Mouse (Mus musculus): ENCODE data around the gene Ltb.
"Not testable (repeated sequence)": the region's sequence is repeated elsewhere in the genome, so short reads cannot be mapped to it uniquely, and the experiment has no call there.

Ltb gene

DNA sequence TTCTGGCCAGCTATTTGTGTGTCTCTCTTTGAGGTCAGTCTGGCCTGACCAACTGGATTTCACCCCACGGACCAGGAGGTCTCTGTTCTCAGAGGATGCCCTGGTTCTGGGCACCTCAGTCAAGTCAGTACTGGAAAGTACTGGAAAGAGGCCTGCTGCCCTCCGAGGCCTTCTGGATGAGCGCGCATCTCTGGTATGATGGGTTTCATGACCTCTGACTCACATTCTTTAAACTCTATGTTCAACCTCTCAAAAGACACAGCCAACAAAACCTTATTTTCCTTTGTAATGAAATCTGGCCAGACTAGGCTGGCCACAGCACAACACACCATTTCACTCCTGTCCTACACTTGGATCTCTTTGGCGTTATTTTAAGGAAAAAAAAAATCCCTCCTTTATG lies 31.2 kb downstream of the Ltb start:
- DNase-seq (ENCODE audit: low read depth, low spot score), result no peak

DNA sequence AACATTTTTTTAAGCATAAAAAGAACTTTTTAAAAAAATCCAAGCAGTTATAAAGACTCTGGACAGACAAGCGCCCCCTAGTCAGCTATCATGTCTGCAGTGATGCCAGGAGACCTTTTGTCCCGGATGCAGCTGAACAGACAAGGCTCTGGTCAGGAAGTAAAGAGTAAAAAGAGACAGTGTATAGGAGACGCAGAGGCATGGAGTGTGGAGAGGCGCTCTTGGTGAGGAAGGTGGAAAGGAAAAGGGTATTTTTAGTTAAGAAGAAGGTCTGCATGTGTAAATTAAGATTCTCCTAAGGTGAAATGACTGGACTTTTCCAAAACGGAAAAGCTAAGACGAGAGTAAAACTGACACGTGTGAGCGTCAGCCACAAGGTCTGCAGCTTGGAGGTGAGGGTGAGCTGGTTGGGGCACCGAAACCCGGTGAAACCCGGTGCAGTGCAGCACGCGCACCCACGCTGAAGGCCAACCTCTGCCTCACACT lies 32.4 kb downstream of the Ltb start:
- DNase-seq (ENCODE audit: low read depth, low spot score), result no peak

DNA sequence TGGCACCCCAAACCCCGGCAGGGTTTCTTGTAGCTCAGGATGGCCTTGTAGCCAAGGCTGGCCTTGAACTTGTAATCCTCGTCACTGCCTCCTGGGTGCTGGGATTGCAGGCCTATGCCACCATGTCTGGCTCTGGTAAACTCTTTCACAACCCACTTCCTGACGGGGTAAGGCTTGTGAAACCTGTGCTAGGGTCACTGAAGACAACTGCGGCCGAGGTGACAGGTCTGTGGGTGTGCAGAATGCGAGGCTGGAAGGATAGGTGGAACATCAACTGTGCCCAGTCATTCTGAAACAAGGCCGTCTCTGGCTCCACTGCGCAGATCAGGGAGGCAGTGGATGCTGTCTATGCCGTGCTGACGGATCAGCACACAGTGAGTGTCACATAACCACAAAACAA lies 36.8 kb downstream of the Ltb start:
- DNase-seq (ENCODE audit: low read depth, low spot score), result no peak

DNA sequence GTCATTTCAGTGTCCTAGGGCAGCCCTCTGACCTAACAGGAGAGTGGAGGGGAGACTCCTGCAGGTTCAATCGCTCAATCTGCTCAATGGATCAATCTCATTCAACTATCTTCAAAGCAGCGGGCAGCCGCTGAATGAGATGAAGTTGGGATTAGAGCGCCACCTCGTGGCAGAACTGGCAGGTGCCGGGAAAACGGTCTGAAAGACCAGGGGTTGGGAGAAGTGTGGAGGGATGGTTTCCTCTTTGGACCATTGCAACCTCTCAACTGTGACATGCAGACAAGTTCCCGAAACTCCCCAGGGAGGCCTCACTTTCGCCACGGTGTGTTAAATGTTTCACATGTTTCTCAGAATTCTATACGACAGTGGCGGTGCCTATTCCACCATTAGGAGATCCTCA lies 37.8 kb downstream of the Ltb start:
- DNase-seq (ENCODE audit: low read depth, low spot score), result peak; percentile 50

DNA sequence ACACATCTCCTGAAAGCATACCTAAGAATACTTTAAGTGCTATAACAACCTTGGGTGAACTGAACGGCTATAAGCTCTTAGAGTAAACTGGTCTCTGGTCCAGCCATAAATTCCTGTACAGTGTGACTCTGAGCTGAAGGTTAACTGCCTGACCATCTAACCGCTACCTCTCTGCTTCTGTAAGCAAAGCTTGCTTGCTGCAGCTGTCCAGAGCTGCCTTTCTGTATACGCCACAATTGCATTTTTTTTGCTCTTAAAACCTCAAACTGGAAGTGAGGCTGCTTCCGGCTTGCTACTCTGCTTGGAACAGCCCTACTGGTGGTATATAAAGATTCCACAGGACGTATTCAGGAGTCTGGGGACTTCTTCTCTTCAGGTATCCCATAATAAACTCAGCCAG lies 38.4 kb downstream of the Ltb start:
- no peak for DNase-seq (ENCODE audit: low read depth, low spot score)

DNA sequence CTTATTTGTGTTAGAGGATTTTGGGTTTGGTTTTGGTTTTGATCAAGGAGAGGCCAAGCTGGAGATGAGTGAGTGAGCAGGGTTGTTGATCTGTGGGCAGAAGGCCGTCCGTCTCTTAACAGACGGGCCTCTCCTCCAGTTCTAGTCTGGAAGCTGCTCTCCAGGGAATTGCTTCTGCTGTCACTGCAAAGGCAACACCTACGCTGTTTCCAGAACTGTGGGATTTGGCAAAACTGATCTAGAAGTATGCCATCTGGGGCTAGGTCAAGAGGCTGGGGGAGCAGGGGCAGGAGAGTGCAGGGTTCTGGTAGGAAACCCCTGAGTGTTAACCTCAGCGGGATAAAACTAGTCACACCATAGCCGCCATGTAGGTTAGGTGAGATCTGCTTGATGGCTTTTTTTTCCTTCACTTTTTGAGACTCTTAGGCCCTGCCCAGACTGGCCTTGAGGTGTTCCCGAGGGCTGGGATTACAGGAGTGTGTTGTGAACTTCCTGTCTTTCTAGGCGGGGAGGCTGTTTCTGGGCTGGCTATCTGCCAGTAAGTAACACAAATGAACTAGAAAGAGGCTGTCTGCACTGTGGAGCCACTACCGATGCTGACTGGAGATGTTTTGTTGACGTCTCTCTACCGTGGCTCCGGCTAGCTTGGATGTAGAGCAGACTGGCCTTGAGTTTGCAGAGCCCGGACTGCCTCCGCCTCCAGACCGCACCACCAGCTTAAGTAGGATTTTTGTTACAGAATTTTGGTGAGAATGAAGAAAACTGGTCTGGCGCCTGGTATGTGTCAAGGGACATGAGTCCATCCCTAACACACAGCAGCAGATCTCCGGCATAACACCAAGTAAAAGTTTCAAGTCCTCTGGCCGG lies 39.1 kb downstream of the Ltb start, which contains the start of gene Atp6v1g2:
Atp6v1g2 (plus strand) TSS at position 547 of the 867 bp plus-strand sequence.
- DNase-seq (ENCODE audit: low read depth, low spot score), result no peak

DNA sequence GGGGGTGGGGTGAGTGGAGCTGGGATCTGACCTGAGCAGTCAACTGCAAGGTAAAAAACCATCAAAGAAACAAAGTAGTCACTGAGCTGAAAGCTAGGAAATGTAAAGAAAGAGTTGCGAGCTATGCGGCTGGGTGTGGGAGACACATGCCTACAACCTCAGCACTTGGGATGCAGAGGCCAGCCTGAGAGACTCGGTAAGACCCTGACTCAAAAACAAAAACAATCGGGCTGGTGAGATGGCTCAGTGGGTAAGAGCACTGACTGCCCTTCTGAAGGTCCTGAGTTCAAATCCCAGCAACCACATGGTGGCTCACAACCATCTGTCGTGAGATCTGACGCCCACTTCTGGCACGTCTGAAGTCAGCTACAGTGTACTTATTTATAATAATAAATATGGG lies 39.9 kb downstream of the Ltb start:
- DNase-seq (ENCODE audit: low read depth, low spot score), result not testable (repeated sequence)

DNA sequence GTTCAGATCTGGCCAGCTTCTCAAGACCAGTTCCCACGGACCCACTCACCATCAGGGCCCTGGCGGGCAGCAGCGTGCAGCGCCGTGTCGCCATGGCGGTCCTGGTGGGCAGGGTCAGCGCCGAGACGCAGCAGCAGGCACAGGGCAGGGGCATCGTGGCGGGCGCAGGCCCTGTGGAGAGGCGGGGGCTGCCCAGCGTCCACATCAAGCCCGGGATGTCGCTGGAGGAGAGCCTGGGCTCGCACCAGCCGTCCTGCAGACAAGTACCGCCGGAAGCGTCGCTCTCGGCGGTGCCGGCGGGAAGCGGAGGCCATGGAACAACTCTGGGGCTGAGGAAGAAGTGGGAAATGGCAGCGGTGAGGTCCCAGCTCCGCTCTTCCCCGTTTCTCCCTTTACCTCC lies 40.7 kb downstream of the Ltb start:
- DNase-seq (ENCODE audit: low read depth, low spot score), result no peak

DNA sequence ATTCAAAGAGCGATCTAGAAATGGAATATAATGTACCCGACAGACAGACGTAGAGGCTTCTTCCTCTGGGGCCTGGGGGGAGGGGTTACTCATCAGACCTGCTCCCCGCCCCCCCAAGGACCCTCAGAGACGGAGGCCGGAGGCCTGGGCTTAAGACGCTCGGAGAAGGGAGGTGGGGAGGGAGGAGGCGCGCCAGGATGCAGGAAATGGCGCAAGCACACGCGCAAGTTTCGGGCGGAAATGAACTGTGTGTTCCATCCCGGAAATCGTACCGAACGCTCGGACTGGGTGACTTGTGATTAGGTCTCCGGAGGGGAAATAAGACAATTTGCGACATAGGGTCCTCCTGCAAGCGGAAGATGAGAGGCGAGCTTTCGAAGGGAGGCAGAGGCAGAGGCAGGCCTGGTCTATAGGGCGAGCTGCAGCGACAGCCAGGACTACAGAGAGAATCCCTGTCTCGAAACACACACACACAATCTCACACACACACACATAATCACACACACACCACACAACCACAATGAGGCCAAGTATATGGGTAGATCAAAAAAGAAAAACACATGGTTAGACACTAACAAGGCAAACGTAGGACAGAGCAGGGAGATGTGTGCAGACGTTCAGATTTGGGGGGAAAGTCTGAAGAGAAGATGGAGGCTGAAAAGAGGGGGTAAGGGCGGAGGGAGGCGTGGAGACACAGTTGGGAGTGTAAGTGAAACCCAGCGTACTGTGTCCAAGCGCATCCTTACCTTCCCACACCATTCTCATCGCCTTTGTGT lies 41.6 kb downstream of the Ltb start, which contains the start of gene Nfkbil1:
Nfkbil1 (minus strand) TSS at position 179 of the 776 bp plus-strand sequence.
- DNase-seq (ENCODE audit: low read depth, low spot score), result peak; percentile 88

DNA sequence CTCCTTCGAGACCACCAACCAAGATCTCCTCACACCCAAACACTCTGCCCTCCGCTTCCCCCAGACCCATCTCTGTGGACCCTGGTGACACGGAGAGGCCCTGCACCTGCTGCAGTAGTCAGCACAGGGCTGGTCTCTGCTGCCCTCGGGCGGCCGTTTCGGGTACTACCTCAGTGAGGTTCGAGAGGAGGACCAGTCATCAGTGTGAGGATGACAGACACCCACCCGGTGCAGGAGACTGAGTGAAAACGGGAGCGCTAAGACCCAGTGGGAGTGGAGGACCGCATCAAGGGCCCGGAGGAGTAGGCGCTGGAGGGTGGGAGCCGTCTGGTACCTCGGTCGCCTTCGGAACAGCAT lies 42.1 kb downstream of the Ltb start:
- peak; percentile 71 for DNase-seq (ENCODE audit: low read depth, low spot score)

DNA sequence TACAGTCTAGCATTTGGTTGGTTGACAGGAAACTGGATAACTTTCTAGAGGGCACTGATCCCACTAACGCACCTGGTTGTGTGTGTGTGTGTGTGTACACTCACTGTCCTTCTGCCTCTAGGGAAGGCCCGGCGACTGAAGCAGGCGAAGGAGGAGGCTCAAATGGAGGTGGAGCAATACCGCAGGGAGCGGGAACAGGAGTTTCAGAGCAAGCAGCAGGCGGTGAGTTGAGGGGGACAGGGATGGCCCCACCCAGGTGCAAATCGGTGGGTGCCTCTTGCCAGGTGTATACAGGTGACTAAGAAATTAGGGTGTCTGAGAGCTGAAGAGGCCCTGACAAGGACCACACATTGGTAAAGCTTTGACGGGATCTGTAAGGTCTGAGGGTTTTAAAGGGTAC lies 42.8 kb downstream of the Ltb start:
- DNase-seq (ENCODE audit: low read depth, low spot score), result no peak

DNA sequence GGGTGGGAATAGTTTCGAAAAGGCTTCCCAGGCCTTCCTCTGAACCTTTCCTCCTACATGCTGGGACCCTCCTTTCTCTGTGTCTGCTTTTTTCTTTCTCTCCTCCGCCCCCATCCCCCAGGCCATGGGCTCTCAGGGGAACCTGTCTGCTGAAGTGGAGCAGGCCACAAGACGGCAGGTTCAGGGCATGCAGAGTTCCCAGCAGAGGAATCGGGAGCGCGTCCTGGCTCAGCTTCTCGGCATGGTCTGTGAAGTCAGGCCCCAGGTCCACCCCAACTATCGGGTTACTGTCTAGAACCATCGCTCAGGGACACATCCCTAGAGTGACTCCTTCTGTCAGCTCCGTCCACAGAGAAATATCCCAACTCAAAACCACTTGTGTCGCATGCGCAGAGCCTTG lies 43.3 kb downstream of the Ltb start:
- no peak for DNase-seq (ENCODE audit: low read depth, low spot score)

DNA sequence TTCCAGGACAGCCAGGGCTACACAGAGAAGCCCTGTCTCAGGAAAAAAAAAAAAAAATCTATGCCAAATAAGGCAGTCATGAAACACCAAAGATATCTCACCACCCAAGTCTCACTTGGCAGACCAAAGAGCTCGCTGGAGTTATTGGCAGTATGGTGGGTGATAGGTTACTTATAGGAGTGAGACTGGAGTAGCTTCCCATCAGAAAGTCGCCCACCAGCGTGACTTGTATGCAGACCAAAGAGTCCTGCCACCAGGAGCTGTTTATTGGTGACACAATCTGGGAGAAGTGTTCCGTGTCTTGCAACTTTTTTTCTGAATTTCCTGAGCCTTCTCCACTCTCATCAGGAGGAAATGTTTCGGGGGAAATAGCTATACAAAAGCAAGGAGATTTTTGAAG lies 45.5 kb downstream of the Ltb start:
- DNase-seq (ENCODE audit: low read depth, low spot score), result no peak

DNA sequence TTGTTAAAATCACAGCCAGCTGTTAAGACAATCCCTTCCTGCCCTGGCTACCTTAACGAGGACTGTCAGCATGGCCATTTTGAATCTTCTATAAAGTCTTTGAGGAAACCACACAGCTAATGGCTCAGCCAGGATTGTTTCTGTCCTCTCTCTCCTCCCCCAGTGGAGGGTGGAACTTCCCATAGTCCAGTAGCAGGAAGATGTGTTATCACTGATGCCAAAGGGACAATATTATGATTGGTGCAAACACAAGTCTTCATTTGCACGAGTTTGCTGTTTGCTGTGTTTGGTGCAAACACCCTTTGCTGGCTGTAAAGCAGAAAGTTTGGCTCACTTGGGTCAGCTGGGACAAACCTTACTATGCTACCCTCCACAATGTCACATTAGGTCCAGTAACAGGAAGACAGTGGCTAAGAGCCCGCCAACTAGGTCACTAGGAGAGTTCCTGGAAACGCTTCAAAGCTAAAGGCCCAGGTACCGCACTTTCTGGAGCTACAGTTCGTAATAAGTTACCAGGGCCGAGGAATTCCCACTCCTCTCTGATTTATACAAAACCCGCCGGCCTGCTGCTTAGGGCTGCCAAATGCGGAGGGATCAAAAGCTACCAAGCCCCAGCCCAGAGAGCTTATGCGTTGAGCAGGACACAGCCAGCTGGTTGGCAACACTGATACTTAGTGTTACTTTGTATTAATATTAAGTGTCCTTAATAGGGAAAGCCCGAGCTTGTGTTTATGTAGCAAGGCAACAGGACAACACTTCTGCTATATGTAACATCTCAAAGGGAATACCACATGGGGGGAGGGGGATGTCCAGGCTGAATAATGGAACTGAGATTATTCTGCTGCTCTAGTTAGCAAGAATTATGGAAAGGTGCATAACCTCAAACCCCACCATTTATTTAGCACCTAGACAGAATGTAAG lies 46.4 kb downstream of the Ltb start:
- no peak for DNase-seq (ENCODE audit: low read depth, low spot score)

DNA sequence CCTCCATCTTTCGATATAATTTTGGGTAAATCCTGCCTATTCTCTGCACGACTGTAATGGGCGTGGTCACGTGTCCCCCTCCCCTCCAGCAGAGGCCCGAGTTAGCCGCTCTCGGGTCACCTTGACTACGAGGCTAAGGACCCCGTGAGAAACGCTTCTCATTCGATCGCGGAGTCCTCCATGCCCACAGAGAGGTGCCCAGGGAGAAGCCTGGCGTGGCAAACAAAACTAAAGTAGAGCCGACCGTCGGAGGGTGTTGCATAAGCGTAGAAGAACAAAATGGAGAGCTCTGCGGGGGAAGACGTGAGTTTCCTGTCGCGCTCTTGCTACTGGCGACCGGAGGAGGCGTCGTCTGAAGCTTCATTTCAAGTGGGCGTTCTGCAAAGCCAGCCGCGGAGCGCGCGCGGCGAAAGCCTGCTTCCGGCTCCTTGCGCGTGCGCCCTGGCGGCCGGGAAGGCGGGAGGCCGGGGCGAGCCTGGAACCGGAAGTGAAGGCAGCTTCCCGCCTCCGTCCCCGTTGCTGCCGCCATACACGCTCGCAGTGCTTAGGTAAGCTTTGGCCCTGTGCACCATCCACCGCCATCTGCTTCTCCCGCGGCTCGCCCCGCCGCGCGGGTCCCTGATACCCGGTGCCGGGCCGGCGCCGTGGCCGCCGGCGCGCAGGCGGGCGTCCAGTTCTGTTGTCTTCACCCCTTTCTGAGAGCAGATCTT lies 47.2 kb downstream of the Ltb start, which contains the start of gene Ddx39b:
Ddx39b (plus strand) TSS at position 442 of the 710 bp plus-strand sequence.
- DNase-seq (ENCODE audit: low read depth, low spot score), result peak; percentile 92

DNA sequence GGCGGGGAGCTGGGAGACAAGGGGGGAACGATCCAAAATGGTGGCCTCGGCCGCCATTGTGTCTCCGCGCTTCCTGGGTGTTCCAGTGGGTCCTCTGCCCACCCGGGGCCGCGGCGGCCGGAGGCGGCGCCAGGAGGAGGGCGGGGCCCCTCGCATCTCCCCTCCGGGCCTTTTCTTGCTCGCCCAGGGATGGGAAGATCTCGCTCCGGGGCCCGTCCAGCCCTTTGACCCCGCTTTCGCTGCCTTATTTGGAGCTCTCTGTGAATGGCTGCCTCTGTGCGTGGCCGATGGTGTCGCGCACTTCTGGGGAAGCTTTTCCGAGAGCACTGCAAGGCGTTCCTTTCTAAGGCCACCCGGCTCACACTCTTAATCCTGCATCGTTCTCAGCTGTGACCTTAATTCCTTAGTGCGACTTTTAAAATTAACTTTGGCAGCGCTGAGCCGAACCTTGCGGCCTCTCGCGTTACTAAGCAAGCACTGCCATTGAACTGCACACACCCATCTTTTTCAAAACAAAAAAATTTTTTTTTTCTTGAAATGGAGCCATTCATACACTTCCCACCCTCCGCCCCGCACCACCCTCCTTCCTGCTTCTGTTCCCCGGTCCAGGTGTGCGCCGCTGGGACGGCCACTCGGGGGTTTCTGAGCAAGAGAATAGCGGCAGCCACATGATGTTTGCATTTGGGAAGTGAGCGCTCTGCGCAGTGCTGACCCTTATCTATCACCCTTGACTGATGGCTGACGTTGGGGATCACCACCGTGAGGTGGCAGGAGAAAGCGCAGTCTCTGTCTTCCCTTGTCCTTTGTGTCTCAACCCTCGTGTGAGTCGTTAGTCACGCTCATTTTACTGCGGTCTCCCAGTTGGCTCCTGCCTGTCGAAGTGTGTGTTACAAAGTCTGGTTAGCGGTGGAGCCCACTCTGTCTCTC lies 48.0 kb downstream of the Ltb start:
- peak; percentile 72 for DNase-seq (ENCODE audit: low read depth, low spot score)

DNA sequence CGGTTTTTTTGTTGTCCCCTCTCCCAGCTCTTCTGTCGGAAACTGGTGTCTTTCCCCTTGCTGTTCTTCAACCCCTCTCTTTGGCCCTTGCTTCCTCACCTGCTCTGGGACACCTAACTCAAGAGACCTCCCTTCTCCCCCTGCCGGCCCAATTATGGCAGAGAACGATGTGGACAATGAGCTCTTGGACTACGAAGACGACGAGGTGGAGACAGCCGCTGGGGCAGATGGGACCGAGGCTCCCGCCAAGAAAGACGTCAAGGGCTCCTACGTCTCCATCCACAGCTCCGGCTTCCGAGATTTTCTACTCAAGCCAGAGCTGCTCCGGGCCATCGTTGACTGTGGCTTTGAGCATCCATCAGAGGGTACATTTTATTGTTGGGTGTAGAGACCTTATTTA lies 48.8 kb downstream of the Ltb start:
- no peak for DNase-seq (ENCODE audit: low read depth, low spot score)

DNA sequence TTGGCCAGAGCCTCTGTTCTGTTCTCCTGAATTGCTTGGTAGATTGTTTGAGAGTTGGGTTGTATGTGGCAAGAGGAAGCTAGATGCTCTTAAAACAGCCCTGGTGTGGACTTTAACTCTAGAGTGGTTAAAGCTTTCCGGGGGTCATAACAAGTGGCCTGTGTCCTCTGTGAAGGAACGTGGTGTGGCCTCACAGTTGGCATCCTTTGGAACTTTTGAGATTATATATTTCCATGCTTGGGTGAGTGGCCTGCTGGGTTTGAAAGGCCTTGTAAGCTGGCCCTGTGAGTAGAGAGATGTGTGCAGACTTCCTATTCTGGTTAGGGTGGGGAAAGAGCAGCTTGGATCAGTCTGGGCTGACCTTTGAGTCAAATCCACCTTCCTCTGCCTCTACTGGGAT lies 50.8 kb downstream of the Ltb start:
- DNase-seq (ENCODE audit: low read depth, low spot score), result no peak
